Mouse (Mus musculus) hindbrain, embryonic 13.5 days (tissue): ENCODE results near the gene Nr2e1. TPM values are rescaled to one million over a fixed set of nuclear protein-coding genes. Genes with fewer than 3 reads are reported as not detected.

Experiments
- ATAC-seq: fragments of 200-750 bp; cut with Nextera tagmentation; 2 replicates; pipeline ENCODE4 v1.8.0; 2017; ENCODE audit warnings: moderate TSS enrichment; ENCODE audit not compliant: low FRiP score
- H3K27ac ChIP-seq: fragments of 300-500 bp; sonication (generic); 2 replicates; pipeline ENCODE4 v1.5.1; 2015; ENCODE audit warnings: inconsistent platforms, mild to moderate bottlenecking, moderate library complexity
- H3K27me3 ChIP-seq: fragments of 300-500 bp; sonication (generic); 2 replicates; pipeline ENCODE4 v1.6.1; 2015; ENCODE audit warnings: mild to moderate bottlenecking, inconsistent platforms
- H3K36me3 ChIP-seq: fragments of 300-500 bp; sonication (generic); 2 replicates; pipeline ENCODE4 v1.6.1; 2015; ENCODE audit warnings: mild to moderate bottlenecking, inconsistent platforms
- H3K4me1 ChIP-seq: fragments of 300-500 bp; sonication (generic); replicated peaks from 2 replicates; pipeline ENCODE4 v1.6.1; 2015; ENCODE audit warnings: inconsistent platforms
- H3K4me2 ChIP-seq: fragments of 300-500 bp; sonication (generic); 2 replicates; pipeline ENCODE4 v1.6.1; 2015; ENCODE audit warnings: inconsistent platforms, mild to moderate bottlenecking, moderate library complexity
- H3K4me3 ChIP-seq: fragments of 300-500 bp; sonication (generic); 2 replicates; pipeline ENCODE4 v1.5.1; 2015; ENCODE audit warnings: mild to moderate bottlenecking, inconsistent platforms
- H3K9ac ChIP-seq: fragments of 300-500 bp; sonication (generic); 2 replicates; pipeline ENCODE4 v1.6.1; 2015; ENCODE audit warnings: mild to moderate bottlenecking, inconsistent platforms
- H3K9me3 ChIP-seq: fragments of 300-500 bp; sonication (generic); 2 replicates; pipeline ENCODE4 v1.6.1; 2016; ENCODE audit warnings: inconsistent platforms
- WGBS: fragments of 180-500 bp; shearing (Covaris S2); methylation state at CpG from one replicate; pipeline ENCODE4 v1.1.7; 2015; 5-methylcytosine and 5-hydroxymethylcytosine counted together
- polyA plus RNA-seq: library from polyadenylated mRNA; unstranded; fragments of >200 nt; fragmentation: Nextera tagmentation; extraction: Ambion mirVana; gene quantifications from 2 replicates; pipeline ENCODE4 v1.2.1, GENCODE M21; 2015

Gene Nr2e1
- polyA plus RNA-seq, 1 experiment from 2014 or later: 0.39 TPM

DNA sequence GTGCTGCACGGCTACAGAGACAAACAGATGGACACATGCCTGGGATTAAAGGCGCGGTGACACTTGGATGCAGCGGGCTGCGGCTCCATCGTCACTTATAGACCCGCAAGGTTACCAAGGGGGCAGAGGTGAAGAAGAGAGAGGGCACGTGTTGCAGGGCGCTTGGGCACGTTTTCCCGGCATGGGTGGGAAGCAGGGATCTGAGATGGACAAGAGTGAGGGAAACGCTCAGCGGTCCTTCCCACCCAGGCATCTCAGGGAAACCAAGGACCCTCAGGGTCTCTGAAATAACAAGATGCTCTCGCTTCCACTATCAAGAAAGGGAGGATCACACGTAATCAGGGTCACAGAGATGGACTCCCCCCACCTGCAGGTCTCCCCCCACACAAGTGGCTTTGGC is 10.5 kb downstream of the Nr2e1 start:
- H3K4me3 ChIP-seq: no peak overlapping the region
- H3K27me3 ChIP-seq: peaks cover 97% of the 10 kb centered on the region
- H3K27ac ChIP-seq: no peak overlapping the region
- no peaks in the 10 kb centered on the region for H3K36me3 ChIP-seq
- no peak for ATAC-seq
- 1% methylated on average over 15 of the region's 15 CpGs for whole genome bisulfite sequencing
- H3K9me3 ChIP-seq: no peaks in the 10 kb centered on the region; the same call in 1 of the 2 replicates
- H3K9ac ChIP-seq: no peak overlapping the region
- H3K4me2 ChIP-seq: peak overlapping the region; percentile 15
- H3K4me1 ChIP-seq: peaks cover 8% of the 10 kb centered on the region

DNA sequence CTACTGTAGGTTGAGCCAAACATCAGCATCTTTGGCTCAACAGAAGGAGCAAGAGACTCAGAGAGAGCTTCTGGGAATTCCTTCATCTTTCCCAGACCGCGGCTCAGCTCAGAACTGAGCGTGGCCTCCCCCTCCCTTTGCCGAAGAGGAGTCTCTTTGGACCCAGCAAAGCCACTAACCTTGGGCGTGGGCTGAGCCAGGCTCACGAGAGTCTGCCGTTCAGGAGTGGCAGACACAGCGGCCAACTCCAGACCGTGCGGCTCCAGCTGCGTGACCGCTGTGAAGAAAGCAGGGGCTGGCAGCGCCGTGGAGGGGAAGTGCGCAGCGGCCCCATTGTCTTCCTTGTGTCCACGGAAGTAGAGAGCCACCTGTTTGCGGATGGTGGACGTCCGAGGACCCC is 10.9 kb downstream of the Nr2e1 start:
- H3K9me3 ChIP-seq: no peaks in the 10 kb centered on the region; the same call in 1 of the 2 replicates
- 0 out of 2 replicates have a peak overlapping the region, but pooled peaks have one; percentile 7 for H3K4me3 ChIP-seq
- no peak overlapping the region for H3K9ac ChIP-seq
- H3K27ac ChIP-seq: no peak overlapping the region
- no peak for ATAC-seq
- H3K36me3 ChIP-seq: no peaks in the 10 kb centered on the region
- H3K4me2 ChIP-seq: peak overlapping the region; percentile 15
- under 1% methylated on average over 20 of the region's 20 CpGs for WGBS
- peaks cover 8% of the 10 kb centered on the region for H3K4me1 ChIP-seq
- peaks cover 96% of the 10 kb centered on the region for H3K27me3 ChIP-seq

DNA sequence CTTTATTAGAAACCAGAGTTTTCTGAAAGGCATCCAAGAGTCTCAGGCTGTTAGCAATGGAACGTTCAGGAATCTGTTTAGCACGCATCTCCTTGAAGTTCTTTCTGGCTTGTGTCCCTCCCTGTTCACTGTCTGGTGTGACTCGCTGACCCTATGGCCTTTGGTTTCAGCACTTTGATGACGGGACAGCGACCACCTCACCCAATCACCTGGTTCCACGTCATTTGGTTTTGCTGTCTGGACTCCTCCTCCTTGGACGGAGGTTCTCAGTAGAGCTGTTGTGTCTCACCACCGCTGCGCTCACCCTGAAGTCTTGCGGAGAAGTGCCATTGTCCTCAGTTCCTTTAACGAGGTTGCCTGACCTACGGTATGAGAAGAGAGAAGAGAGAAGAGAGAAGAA is 21.2 kb downstream of the Nr2e1 start:
- Histone ChIP-seq H3K4me3 (no peak overlapping the region), H3K27me3 (peaks cover 63% of the 10 kb centered on the region), H3K4me1 (no peaks in the 10 kb centered on the region), H3K9me3 (no peaks in the 10 kb centered on the region), H3K27ac (no peak overlapping the region), H3K36me3 (no peaks in the 10 kb centered on the region), H3K9ac (no peak overlapping the region), H3K4me2 (no peak overlapping the region)
- ATAC-seq: no peak
- 1% methylated on average over 12 of the region's 12 CpGs for WGBS

- no peak for ATAC-seq
- Histone ChIP-seq H3K36me3 (no peaks in the 10 kb centered on the region), H3K27me3 (peaks cover 37% of the 10 kb centered on the region), H3K4me3 (no peak overlapping the region), H3K9me3 (no peaks in the 10 kb centered on the region), H3K4me2 (no peak overlapping the region), H3K9ac (no peak overlapping the region), H3K27ac (no peak overlapping the region), H3K4me1 (no peaks in the 10 kb centered on the region)
- WGBS: 77% methylated on average over 5 of the region's 5 CpGs
Observed at GRCm38 (mm10) chr10:42559581-42560200, 23.7 kb downstream of the Nr2e1 start.

- WGBS: 97% methylated on average over 3 of the region's 3 CpGs
Observed at GRCm38 (mm10) chr10:42546507-42546906, 36.9 kb downstream of the Nr2e1 start.

DNA sequence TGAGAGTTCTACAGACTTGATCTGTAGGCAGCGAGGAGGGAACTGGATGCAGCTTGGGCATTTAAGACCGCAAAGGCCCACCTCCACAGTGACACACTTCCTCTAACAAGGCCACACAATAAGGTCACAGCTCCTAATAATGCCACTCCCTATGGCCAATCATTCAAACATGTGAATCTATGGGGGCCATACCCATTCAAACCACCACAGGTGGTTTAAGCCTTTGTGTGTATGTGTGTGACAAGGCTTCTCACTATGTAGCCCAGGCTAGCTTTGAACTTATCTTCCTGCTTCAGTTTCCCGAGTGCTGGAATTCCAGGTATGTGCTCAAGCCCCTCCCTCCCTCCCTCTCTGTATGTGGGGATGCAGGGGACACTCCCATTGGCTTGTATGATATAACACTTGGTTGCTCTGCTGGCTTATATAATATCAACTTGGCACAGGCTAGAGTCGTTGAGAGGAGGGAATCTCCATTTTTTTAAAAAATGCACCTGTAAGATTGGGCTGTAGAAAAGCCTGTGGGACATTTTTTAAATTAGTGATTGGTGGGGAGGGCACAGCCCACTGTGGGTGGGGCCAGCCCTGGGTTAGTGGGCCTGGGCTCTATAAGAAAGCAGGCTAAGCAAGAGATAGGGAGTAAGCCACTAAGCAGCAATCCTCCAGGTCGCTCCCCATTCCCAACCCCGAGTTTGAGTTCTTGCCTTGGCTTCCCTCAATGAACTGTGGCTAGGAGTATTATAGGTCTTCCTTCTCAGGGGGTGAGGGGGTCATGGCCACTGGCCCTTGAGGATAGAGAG is 37.5 kb downstream of the Nr2e1 start:
- no peaks in the 10 kb centered on the region for H3K4me1 ChIP-seq
- no peaks in the 10 kb centered on the region for H3K36me3 ChIP-seq
- no peak overlapping the region for H3K27ac ChIP-seq
- no peak overlapping the region for H3K4me2 ChIP-seq
- no peak for ATAC-seq
- no peaks in the 10 kb centered on the region for H3K9me3 ChIP-seq
- no peak overlapping the region for H3K4me3 ChIP-seq
- no peak overlapping the region for H3K9ac ChIP-seq
- no peaks in the 10 kb centered on the region for H3K27me3 ChIP-seq
- WGBS: 85% methylated on average over 6 of the region's 6 CpGs

More at GRCm38 (mm10) chr10:42546507-42546906, 36.9 kb downstream of the Nr2e1 start:
- no peaks in the 10 kb centered on the region for H3K4me1 ChIP-seq
- H3K9me3 ChIP-seq: no peaks in the 10 kb centered on the region
- no peak overlapping the region for H3K4me3 ChIP-seq
- ATAC-seq: no peak
- H3K36me3 ChIP-seq: no peaks in the 10 kb centered on the region
- no peak overlapping the region for H3K4me2 ChIP-seq
- H3K9ac ChIP-seq: no peak overlapping the region
- no peaks in the 10 kb centered on the region for H3K27me3 ChIP-seq
- H3K27ac ChIP-seq: no peak overlapping the region

GRCm38 (mm10) chr10:42537571-42538316 is 45.7 kb downstream of the Nr2e1 start:
- no peak overlapping the region for H3K9ac ChIP-seq
- no peak overlapping the region for H3K4me3 ChIP-seq
- no peak overlapping the region for H3K27ac ChIP-seq
- H3K4me1 ChIP-seq: no peaks in the 10 kb centered on the region
- no peaks in the 10 kb centered on the region for H3K27me3 ChIP-seq
- H3K9me3 ChIP-seq: no peaks in the 10 kb centered on the region
- no peak for ATAC-seq
- H3K4me2 ChIP-seq: no peak overlapping the region
- WGBS: 88% methylated on average over 9 of the region's 9 CpGs
- H3K36me3 ChIP-seq: peaks cover 35% of the 10 kb centered on the region

- no peak overlapping the region for H3K4me2 ChIP-seq
- H3K4me3 ChIP-seq: no peak overlapping the region
- no peak overlapping the region for H3K9ac ChIP-seq
- no peak overlapping the region for H3K27ac ChIP-seq
- no peaks in the 10 kb centered on the region for H3K27me3 ChIP-seq
- peaks cover 62% of the 10 kb centered on the region for H3K36me3 ChIP-seq
- no peaks in the 10 kb centered on the region for H3K9me3 ChIP-seq
- 87% methylated on average over 11 of the region's 11 CpGs for WGBS
- no peak for ATAC-seq
- no peaks in the 10 kb centered on the region for H3K4me1 ChIP-seq
Observed at GRCm38 (mm10) chr10:42533836-42534453, 49.5 kb downstream of the Nr2e1 start.

GRCm38 (mm10) chr10:42525682-42526081 is 57.8 kb downstream of the Nr2e1 start:
- Histone ChIP-seq H3K4me2 (no peak overlapping the region), H3K27me3 (no peaks in the 10 kb centered on the region), H3K9me3 (no peaks in the 10 kb centered on the region), H3K4me1 (0 out of 2 replicates have a peak, but pooled peaks cover 2% of the 10 kb centered on the region), H3K9ac (no peak overlapping the region), H3K36me3 (peaks cover 47% of the 10 kb centered on the region), H3K4me3 (no peak overlapping the region), H3K27ac (no peak overlapping the region)
- 98% methylated on average over 3 of the region's 3 CpGs for WGBS
- no peak for ATAC-seq

DNA sequence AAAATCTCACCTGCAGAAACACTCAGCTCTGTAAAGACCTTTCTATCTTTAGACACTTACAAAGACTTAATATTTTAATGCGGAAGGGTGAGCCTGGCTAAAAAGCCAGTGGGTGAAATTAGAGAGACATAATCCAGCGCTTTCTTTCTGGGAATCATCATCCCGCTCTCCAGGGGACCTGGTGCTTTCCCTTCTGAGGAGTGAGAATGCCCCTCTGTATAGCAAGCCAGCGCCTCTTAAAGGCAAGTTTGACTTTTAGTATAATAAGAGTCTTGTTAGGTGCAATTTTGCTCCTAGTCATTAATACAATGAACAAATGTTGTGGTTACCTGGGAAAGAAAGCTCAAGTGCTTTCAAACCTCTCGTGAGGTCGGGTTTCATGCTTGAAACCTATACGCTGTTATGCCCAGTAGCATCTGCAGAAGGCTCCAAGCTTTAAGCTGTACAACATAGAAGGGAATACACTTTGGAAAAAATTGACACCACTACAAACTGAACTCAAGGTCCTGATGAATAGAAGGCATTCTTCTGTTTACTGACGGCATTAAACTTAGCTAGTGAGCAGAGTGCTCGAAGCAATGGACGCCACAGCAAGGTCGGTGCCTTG is 59.8 kb downstream of the Nr2e1 start:
- Histone ChIP-seq H3K27me3 (no peaks in the 10 kb centered on the region), H3K4me1 (0 out of 2 replicates have a peak, but pooled peaks cover 2% of the 10 kb centered on the region), H3K4me2 (no peak overlapping the region), H3K4me3 (no peak overlapping the region), H3K9ac (no peak overlapping the region), H3K9me3 (no peaks in the 10 kb centered on the region), H3K27ac (no peak overlapping the region), H3K36me3 (peaks cover 28% of the 10 kb centered on the region)
- no peak for ATAC-seq
- WGBS: 74% methylated on average over 11 of the region's 11 CpGs

DNA sequence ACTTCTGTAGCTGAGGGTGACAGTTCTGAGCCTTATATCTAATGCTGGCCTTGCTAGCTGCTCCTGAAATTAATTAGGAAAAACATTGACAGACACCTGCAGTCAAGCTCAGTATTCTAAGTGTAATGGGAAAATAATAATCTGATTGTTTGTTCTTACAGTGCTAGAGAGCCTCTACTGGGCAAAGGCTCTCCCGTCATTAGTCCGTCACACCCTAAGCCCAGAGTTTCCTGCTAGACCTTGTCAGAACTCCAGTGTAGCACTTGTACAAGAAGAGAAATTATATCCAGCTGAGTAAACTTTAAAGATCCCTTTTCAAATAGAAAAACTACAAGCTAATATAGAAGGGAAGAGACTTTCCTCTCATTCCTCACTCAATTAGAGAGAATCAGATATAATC is 60.5 kb downstream of the Nr2e1 start:
- 0 out of 2 replicates have a peak, but pooled peaks cover 2% of the 10 kb centered on the region for H3K4me1 ChIP-seq
- H3K4me2 ChIP-seq: no peak overlapping the region
- WGBS: 62% methylated on average over 2 of the region's 2 CpGs
- H3K36me3 ChIP-seq: peaks cover 20% of the 10 kb centered on the region
- H3K4me3 ChIP-seq: no peak overlapping the region
- ATAC-seq: no peak
- H3K9ac ChIP-seq: no peak overlapping the region
- H3K27me3 ChIP-seq: no peaks in the 10 kb centered on the region
- H3K9me3 ChIP-seq: no peaks in the 10 kb centered on the region
- no peak overlapping the region for H3K27ac ChIP-seq
